Mouse (Mus musculus): ENCODE data around the gene Atp6v1b1. TPM values are rescaled to one million over a fixed set of nuclear protein-coding genes. Genes with fewer than 3 reads are reported as not detected.

Gene Atp6v1b1
- polyA plus RNA-seq, 1 experiment from 2014 or later = not detected

DNA sequence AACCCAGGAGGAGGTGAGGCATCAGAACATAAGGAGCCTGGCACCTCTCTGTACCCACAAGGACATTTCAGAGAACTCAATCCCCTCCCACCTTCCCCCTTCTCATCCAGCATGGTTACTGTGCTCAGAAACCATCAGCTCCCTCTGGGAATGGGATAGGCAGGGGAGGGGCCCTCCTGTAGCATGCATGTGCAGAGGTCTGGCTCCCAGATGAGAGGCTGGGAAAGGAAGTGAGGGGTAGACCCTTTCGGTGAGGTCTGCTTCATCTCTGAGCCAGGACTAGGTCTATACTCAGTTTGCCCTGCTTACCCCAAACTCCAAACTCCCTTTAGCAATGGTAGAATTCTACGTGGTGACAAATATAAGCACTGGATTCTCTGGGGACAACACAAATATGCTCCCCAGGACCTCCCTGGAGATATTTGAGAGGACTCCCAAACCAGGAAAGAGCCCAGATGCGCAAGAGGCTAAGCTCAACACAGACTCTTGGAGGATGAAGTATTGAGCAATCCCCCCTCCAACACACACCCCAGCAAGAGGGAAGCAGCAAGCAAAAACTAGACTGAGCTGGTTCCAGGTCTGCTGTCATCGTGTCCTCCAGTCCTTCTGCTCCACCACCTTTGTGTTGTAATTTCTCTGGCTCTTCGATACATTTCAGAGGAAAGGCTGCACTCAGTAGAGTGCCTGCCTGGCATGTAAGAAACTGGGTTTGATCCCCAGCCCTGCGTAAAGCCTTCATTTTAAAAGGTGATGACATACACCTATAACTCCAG lies 34.9 kb upstream of the Atp6v1b1 start:
- H3K4me2 ChIP-seq = no peak overlapping the region
- H3K27me3 ChIP-seq = peaks cover 97% of the 10 kb centered on the region
- 5% methylated on average over 6 of the region's 6 CpGs for WGBS
- peaks cover 20% of the 10 kb centered on the region for H3K4me1 ChIP-seq (replicated peaks)
- no peak overlapping the region for H3K27ac ChIP-seq (replicated peaks)
- H3K9me3 ChIP-seq = no peaks in the 10 kb centered on the region
- no peak for ATAC-seq (ENCODE audit: low FRiP score, low read depth)
- no peak overlapping the region for H3K4me3 ChIP-seq
- no peaks in the 10 kb centered on the region for H3K36me3 ChIP-seq
- H3K9ac ChIP-seq = no peak overlapping the region

DNA sequence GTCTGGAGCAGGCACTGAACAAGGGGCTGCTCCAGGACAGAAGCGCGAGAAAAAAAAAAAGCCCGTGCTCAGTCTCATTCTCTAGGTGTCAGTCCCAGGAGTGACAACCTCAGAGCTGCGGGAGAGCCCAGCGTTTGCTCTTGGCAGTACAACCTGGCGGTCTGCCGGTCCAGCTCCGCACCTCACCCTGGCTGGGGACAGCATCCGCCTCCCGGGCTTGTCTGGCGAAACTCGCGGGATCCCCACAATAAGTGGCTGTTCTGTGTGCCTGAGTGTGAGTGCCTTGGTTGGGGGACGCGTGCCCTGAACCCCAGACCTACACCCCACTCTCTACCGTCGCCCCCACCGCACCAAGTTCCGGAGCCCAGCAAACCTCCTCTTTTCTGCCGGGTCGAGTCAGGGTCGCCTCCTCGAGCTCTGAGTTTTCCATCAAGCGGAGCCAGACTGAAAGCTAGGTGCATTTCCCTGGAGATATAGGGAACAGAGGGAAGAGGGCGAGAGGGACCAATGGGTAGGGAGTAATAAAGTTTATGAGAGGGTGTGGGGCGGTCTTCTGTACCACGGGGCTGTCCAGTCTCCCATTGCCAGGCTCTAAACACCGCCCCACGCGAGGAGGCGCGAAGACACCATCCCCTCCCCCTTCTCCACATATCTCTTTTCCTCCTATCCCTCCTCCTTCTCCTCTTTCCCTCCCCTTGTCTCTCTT lies 32.3 kb upstream of the Atp6v1b1 start:
- H3K4me3 ChIP-seq = peak overlapping the region; percentile 29
- no peak overlapping the region for H3K27ac ChIP-seq (replicated peaks)
- H3K27me3 ChIP-seq = peaks cover 97% of the 10 kb centered on the region
- no peak overlapping the region for H3K9ac ChIP-seq
- ATAC-seq (ENCODE audit: low FRiP score, low read depth) = no peak; the same call in 1 of the 2 replicates
- no peaks in the 10 kb centered on the region for H3K9me3 ChIP-seq
- WGBS = 2% methylated on average over 32 of the region's 32 CpGs
- H3K36me3 ChIP-seq = no peaks in the 10 kb centered on the region
- H3K4me2 ChIP-seq = peak overlapping the region; percentile 51
- H3K4me1 ChIP-seq (replicated peaks) = peaks cover 26% of the 10 kb centered on the region

DNA sequence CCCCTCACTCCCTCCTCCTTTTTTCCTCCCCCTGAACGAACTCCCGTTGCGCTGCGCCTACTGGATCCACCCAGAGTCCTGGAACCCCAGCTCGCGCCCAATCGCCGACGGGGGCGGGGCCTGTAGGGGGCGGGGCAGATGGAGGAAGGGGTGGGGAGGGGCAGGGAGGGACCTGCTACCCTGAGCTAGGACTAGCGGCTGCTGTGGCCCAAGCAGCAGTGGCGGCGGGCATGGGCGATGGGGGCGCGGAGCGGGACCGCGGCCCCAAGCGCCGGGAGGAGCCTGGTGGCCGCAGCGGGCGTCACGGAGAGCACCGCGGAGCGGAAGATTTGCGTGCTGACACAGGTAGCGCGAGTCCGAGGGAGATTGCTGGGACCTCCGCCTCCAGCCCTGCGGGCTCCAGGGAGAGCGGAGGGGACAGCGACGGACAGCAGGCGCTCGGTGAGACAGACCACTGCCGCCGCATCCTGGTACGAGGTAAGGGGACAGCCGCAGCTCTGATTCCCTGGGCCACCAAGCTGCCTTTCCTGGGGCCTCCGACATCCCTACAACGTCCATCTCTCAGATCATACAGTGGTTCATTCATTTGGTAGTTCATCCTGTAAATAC lies 31.6 kb upstream of the Atp6v1b1 start, which contains the start of gene Vax2:
Gene Vax2 (plus strand): TSS at position 198 of the 609 bp plus-strand sequence.
- Histone ChIP-seq H3K4me3 (peak within 1 kb of the TSS; percentile 29), H3K27me3 (peaks cover 94% of the 10 kb centered on the region), H3K36me3 (no peaks in the 10 kb centered on the region), H3K9me3 (no peaks in the 10 kb centered on the region), H3K27ac (replicated peaks) (no peak within 1 kb of the TSS), H3K4me1 (replicated peaks) (peaks cover 26% of the 10 kb centered on the region), H3K9ac (no peak within 1 kb of the TSS), H3K4me2 (peak within 1 kb of the TSS; percentile 51)
- ATAC-seq (ENCODE audit: low FRiP score, low read depth) = peak; percentile 64; the same call in 1 of the 2 replicates
- WGBS = 0% methylated on average over 46 of the region's 46 CpGs

DNA sequence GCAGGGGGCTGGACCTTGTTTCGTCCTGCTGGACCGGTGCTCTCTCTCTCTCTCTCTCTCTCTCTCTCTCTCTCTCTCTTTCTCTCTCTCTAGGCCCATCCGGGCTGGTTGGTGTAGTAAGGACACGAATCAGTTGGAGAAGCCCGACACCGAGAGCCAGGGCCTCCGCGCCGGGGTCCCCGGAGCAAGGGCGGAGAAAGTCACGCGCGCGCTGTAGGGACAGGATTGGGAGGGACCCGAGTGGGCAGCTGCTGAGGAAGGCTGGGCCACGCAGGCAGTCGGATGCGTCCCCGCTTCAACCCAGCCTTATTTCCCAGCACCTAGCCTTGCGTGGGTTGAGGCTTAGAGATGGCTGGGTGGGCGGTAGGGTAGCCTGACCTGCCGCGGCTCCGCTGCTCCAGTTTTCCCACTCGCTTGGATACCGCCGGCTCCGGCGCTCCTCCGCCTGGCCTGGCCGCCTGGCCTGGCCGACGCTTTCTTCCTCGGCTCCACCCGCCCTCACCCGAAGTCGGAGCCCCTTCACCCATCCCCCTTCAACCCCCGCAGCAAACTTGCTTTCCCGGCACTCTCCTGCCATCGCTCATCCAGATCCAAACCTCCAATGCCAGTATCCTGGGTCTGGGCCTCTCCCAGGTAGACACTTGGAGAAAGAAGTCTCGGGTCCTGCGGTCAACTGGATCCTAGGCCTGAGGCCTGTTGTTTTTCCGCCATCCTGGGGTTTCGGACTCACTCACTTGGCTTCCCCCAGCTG lies 30.9 kb upstream of the Atp6v1b1 start:
- ATAC-seq (ENCODE audit: low FRiP score, low read depth) = no peak
- Histone ChIP-seq H3K9ac (no peak overlapping the region), H3K4me3 (peak overlapping the region; percentile 29), H3K4me2 (peak overlapping the region; percentile 51), H3K27ac (replicated peaks) (no peak overlapping the region), H3K4me1 (replicated peaks) (peaks cover 26% of the 10 kb centered on the region), H3K27me3 (peaks cover 91% of the 10 kb centered on the region), H3K9me3 (no peaks in the 10 kb centered on the region), H3K36me3 (no peaks in the 10 kb centered on the region)
- WGBS = under 1% methylated on average over 45 of the region's 45 CpGs

DNA sequence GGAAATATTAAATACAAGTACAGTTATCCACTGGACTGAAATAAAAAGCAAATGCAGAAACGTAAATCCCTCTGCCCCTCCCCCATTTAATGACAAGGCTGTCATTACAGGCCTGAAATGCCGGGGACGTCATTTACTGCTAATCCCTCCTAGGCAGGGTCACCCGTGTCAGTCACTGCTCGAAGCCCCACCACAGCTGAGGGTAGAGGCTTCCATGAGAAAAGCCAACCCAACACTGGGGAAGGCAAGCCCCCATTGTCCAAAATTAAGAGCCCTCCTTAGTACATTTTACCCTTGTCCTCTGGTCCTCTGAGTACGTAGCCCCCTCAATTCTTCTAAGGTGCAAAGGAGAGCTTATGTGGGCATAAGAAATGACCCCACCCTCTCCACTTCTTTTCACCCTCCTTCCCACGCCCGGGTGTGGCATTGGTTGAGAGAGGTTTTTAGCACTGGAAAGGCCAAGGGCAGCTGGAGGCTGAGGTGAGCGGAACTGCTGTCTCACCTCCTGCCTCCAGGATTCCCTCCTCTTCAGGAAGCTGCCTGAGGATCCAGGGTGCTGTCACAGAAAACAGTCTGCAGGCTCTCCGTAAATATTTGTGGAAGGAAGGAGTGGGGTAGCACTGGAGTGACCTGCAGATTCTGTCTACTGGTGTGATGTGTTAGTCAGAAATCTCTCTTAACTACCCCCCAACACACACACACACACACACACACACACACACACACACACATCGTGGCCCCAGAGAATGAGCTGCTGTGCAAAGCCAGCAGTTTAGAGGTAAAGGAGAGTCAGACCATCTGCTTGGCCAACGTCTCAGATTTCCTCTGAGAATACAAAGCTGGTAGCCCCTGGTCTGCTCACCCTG lies 29.3 kb upstream of the Atp6v1b1 start:
- H3K9me3 ChIP-seq = no peaks in the 10 kb centered on the region
- H3K4me3 ChIP-seq = no peak overlapping the region
- H3K9ac ChIP-seq = no peak overlapping the region
- no peaks in the 10 kb centered on the region for H3K36me3 ChIP-seq
- no peak overlapping the region for H3K4me2 ChIP-seq
- under 1% methylated on average over 12 of the region's 12 CpGs for WGBS
- H3K27me3 ChIP-seq = peaks cover 91% of the 10 kb centered on the region
- H3K4me1 ChIP-seq (replicated peaks) = peaks cover 26% of the 10 kb centered on the region
- no peak overlapping the region for H3K27ac ChIP-seq (replicated peaks)
- no peak for ATAC-seq (ENCODE audit: low FRiP score, low read depth)

DNA sequence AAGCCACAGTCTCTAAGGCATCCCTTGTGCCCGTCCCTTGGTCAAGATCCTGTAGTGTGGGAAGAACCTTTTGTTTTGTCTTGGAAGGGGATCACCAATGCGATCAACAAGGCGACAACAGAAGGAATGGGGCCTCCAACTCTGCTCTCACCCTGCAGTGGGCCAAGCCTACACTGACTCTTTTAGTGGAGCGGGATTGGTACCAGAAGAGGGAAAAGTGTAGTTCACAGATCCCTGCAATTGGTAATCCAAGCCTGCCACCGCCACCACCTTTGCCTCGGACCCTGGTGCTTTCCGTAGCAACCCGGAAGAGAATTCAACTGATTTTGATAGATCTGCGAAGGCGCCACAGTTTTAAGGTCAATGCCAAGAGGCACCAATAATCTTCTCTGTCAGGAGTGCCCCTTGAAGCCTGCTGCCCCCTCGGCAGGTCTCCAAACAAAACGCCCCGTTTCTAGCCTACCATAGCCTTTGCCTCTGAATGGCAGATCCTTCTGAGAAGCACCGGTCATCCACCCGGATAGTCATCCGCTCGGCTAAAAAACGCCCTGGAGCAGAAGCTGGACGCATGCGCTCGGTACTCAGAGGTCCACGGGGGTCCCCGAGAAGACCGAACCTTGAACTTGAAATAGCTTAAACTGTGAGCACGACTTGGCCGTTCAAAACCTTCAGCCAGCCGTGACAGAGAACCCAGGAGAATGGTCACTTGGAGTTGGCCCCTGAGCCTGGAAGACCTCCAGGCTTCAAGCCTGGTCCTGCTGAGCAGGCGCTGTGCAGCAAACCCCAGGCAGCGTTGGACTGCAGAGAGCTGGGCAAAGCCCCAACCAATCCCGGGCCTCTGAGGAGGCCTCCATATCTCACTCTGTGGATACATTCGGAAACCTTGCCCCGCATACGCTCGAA lies 28.3 kb upstream of the Atp6v1b1 start:
- Histone ChIP-seq H3K36me3 (no peaks in the 10 kb centered on the region), H3K4me3 (no peak overlapping the region), H3K9ac (no peak overlapping the region), H3K4me2 (no peak overlapping the region), H3K27ac (replicated peaks) (no peak overlapping the region), H3K4me1 (replicated peaks) (peaks cover 26% of the 10 kb centered on the region), H3K27me3 (peaks cover 90% of the 10 kb centered on the region), H3K9me3 (no peaks in the 10 kb centered on the region)
- ATAC-seq (ENCODE audit: low FRiP score, low read depth) = no peak
- WGBS = under 1% methylated on average over 34 of the region's 34 CpGs

DNA sequence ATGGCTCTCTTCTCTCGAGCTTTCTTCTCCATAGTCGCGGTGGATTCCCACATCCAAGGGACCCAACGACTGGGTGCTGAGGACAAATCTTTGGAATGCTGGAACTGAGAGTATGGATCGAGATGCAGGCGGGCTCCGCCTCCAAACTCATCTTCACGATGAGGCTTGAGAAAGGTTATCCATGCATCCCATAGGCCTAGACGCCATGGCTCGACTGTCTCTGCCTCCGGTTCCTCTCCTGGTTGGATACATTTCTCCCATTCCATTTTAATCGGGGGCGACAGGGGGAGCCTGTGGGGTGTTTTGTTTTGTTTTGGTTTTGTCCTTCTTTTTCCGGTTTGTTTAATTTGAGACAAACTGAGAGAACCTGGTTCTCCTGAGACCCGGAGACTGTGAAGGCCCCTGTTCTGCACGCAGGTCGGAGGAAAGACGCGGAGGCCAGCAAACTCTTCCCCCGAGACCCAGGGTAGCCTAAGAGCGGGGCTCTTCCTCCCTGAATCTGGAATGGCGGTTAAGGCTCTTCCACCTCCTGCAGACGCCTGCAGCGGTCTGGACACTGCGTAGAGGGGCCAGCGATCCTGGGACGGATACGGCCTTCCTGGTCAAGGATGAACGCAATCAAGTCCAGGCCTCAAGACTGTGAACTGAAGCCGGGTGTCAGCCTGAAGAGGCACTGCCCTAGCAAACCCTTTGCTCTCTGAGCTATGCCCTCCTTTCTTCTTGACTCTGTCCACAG lies 27.2 kb upstream of the Atp6v1b1 start:
- WGBS = 2% methylated on average over 30 of the region's 30 CpGs
- Histone ChIP-seq H3K4me1 (replicated peaks) (peaks cover 22% of the 10 kb centered on the region), H3K9me3 (no peaks in the 10 kb centered on the region), H3K36me3 (no peaks in the 10 kb centered on the region), H3K4me2 (no peak overlapping the region), H3K27ac (replicated peaks) (no peak overlapping the region), H3K4me3 (no peak overlapping the region), H3K9ac (no peak overlapping the region), H3K27me3 (peaks cover 90% of the 10 kb centered on the region)
- no peak for ATAC-seq (ENCODE audit: low FRiP score, low read depth)

DNA sequence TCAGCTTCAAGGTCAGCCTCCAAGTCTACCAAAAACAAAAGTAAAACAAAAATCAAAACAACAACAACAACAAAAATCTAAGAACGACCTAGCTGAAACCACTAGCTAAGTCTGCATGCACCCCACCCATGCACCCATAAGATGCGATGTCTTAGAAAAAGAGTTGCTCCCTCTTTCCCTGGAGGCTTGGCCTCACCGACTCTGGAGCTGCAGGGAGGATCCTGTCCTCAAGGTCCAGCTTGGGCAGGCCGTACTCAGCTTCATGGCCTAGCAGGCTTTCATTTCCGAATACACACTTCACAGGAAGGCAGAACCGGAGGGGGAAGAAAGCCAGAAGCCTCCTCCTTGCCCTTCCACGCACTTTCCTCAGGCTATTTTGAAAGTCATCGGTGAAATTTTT lies 25.8 kb upstream of the Atp6v1b1 start:
- no peak for ATAC-seq (ENCODE audit: low FRiP score, low read depth)
- H3K4me1 ChIP-seq (replicated peaks) = peaks cover 8% of the 10 kb centered on the region
- no peak overlapping the region for H3K4me2 ChIP-seq
- WGBS = 3% methylated on average over 8 of the region's 8 CpGs
- no peaks in the 10 kb centered on the region for H3K9me3 ChIP-seq
- peaks cover 90% of the 10 kb centered on the region for H3K27me3 ChIP-seq
- no peak overlapping the region for H3K4me3 ChIP-seq
- no peak overlapping the region for H3K9ac ChIP-seq
- H3K27ac ChIP-seq (replicated peaks) = no peak overlapping the region
- H3K36me3 ChIP-seq = no peaks in the 10 kb centered on the region

DNA sequence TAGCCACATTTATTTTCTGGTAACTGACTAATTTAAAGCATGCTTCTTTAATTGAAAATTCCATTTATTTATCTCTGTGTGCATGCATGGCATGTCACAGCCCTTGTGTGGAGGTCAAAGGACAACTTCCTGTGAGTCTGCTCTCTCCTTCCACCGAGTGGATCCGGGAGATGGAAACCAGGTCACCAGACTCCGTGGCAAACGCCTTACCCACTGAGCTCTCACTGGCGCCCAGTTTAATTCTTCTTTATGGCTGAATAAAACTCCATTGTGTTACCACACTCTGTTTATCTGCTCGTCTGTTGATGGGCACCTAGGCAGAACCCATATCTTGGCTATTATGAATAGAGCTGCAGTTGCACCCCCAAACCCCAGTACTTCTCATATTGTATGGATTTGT lies 20.3 kb upstream of the Atp6v1b1 start:
- H3K4me3 ChIP-seq = no peak overlapping the region
- H3K9ac ChIP-seq = no peak overlapping the region
- WGBS = 30% methylated on average over 6 of the region's 6 CpGs
- H3K4me2 ChIP-seq = no peak overlapping the region
- no peaks in the 10 kb centered on the region for H3K4me1 ChIP-seq (replicated peaks)
- no peaks in the 10 kb centered on the region for H3K9me3 ChIP-seq
- H3K27me3 ChIP-seq = peaks cover 70% of the 10 kb centered on the region
- H3K36me3 ChIP-seq = no peaks in the 10 kb centered on the region
- ATAC-seq (ENCODE audit: low FRiP score, low read depth) = no peak
- no peak overlapping the region for H3K27ac ChIP-seq (replicated peaks)

DNA sequence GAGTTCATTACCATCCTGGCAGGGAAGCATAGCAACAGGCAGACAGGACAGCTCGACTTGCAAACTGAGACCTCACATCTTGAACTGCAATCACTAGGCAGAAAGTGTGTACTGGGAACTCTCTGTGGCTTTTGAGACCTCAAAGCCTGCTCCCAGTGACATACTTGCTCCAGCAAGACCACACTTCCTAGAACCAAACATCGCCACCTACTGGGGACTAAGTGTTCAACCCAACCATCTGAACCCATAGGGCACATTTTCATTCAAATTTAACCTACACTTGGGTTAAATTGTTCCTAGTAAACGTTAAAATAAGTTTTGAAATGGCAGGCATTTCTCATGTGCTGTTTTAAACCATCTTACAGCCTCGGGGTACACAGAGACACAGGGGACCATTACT lies 15.6 kb upstream of the Atp6v1b1 start:
- H3K4me1 ChIP-seq (replicated peaks) = no peaks in the 10 kb centered on the region
- no peaks in the 10 kb centered on the region for H3K9me3 ChIP-seq
- ATAC-seq (ENCODE audit: low FRiP score, low read depth) = no peak
- H3K4me3 ChIP-seq = no peak overlapping the region
- peaks cover 25% of the 10 kb centered on the region for H3K27me3 ChIP-seq
- no peak overlapping the region for H3K9ac ChIP-seq
- WGBS = 45% methylated on average over 4 of the region's 4 CpGs
- H3K36me3 ChIP-seq = no peaks in the 10 kb centered on the region
- H3K4me2 ChIP-seq = no peak overlapping the region
- H3K27ac ChIP-seq (replicated peaks) = no peak overlapping the region
